Mouse (Mus musculus) heart, embryonic 12.5 days (tissue): ENCODE measurements around the gene Ankrd35. TPM values are rescaled to one million over a fixed set of nuclear protein-coding genes. Genes with fewer than 3 reads are reported as not detected.

ENCODE experiments used
- ATAC-seq: fragments of 200-750 bp; cut with Nextera tagmentation; 2 replicates; pipeline ENCODE4 v1.8.0; 2017; ENCODE audit warnings: moderate TSS enrichment, moderate library complexity; ENCODE audit not compliant: insufficient number of reproducible peaks, low FRiP score
- H3K27ac ChIP-seq: fragments of 300-500 bp; sonication (generic); 2 replicates; pipeline ENCODE4 v1.5.1; 2016; ENCODE audit warnings: mild to moderate bottlenecking, moderate library complexity; ENCODE audit not compliant: poor library complexity, severe bottlenecking
- H3K27me3 ChIP-seq: fragments of 300-500 bp; sonication (generic); replicated peaks from 2 replicates; pipeline ENCODE4 v1.6.1; 2016; ENCODE audit warnings: mild to moderate bottlenecking, moderate library complexity
- H3K36me3 ChIP-seq: fragments of 300-500 bp; sonication (generic); 2 replicates; pipeline ENCODE4 v1.6.1; 2016; ENCODE audit warnings: mild to moderate bottlenecking, moderate library complexity
- H3K4me1 ChIP-seq: fragments of 300-500 bp; sonication (generic); replicated peaks from 2 replicates; pipeline ENCODE4 v1.6.1; 2016; ENCODE audit warnings: mild to moderate bottlenecking
- H3K4me2 ChIP-seq: fragments of 300-500 bp; sonication (generic); 2 replicates; pipeline ENCODE4 v1.6.1; 2016; ENCODE audit warnings: mild to moderate bottlenecking, moderate library complexity
- H3K4me3 ChIP-seq: fragments of 300-500 bp; sonication (generic); 2 replicates; pipeline ENCODE4 v1.5.1; 2016; ENCODE audit warnings: mild to moderate bottlenecking
- H3K9ac ChIP-seq: fragments of 300-500 bp; sonication (generic); 2 replicates; pipeline ENCODE4 v1.6.1; 2016; ENCODE audit warnings: mild to moderate bottlenecking, moderate library complexity
- H3K9me3 ChIP-seq: fragments of 300-500 bp; sonication (generic); replicated peaks from 2 replicates; pipeline ENCODE4 v1.6.1; 2016; ENCODE audit warnings: mild to moderate bottlenecking, moderate library complexity
- WGBS: fragments of 180-500 bp; shearing (Covaris S2); methylation state at CpG from one replicate; pipeline ENCODE4 v1.1.7; 2016; 5-methylcytosine and 5-hydroxymethylcytosine counted together
- polyA plus RNA-seq: library from polyadenylated mRNA; unstranded; fragments of >200 nt; fragmentation: Nextera tagmentation; extraction: Ambion mirVana; gene quantifications from 2 replicates; pipeline ENCODE4 v1.2.1, GENCODE M21; 2016

The Ankrd35 gene
- 0.17 and 0.23 TPM in 2 replicates for polyA plus RNA-seq

- 6% methylated on average over 35 of the region's 35 CpGs for WGBS
- Histone ChIP-seq H3K4me1 (peaks cover 6% of the 10 kb centered on the region), H3K27me3 (peaks cover 9% of the 10 kb centered on the region), H3K4me3 (peak within 1 kb of the TSS; percentile 46), H3K27ac (no peak within 1 kb of the TSS), H3K9me3 (no peaks in the 10 kb centered on the region), H3K9ac (peak within 1 kb of the TSS; percentile 52), H3K36me3 (no peaks in the 10 kb centered on the region), H3K4me2 (peak within 1 kb of the TSS; percentile 80)
- peak; percentile 90 for ATAC-seq
Observed at GRCm38 (mm10) chr3:96669727-96670468, at the start of gene Ankrd35. Gene Ankrd35 (plus strand): TSS chr3:96670131.

GRCm38 (mm10) chr3:96623201-96623600 lies 46.7 kb upstream of the Ankrd35 start:
- Histone ChIP-seq H3K4me2 (no peak overlapping the region), H3K4me1 (no peaks in the 10 kb centered on the region), H3K4me3 (no peak overlapping the region), H3K27ac (no peak overlapping the region), H3K36me3 (peaks cover 77% of the 10 kb centered on the region), H3K9me3 (no peaks in the 10 kb centered on the region), H3K27me3 (no peaks in the 10 kb centered on the region), H3K9ac (no peak overlapping the region)
- 93% methylated on average over 4 of the region's 4 CpGs for WGBS
- no peak for ATAC-seq

GRCm38 (mm10) chr3:96629729-96630600 lies 40.0 kb upstream of the Ankrd35 start, which contains the start of gene Rbm8a:
Gene Rbm8a (plus strand): TSS chr3:96629933.
- Histone ChIP-seq H3K9me3 (no peaks in the 10 kb centered on the region), H3K36me3 (peaks cover 43% of the 10 kb centered on the region), H3K27me3 (no peaks in the 10 kb centered on the region), H3K4me1 (peaks cover 19% of the 10 kb centered on the region), H3K4me3 (peak within 1 kb of the TSS; percentile 89), H3K9ac (peak within 1 kb of the TSS; percentile 88), H3K4me2 (peak within 1 kb of the TSS; percentile 97), H3K27ac (peak within 1 kb of the TSS; percentile 84)
- under 1% methylated on average over 48 of the region's 48 CpGs for WGBS
- peak; percentile 96 for ATAC-seq

- ATAC-seq, result no peak
- no peaks in the 10 kb centered on the region for H3K27me3 ChIP-seq
- no peak overlapping the region for H3K4me2 ChIP-seq
- H3K4me1 ChIP-seq, result peaks cover 30% of the 10 kb centered on the region
- no peaks in the 10 kb centered on the region for H3K9me3 ChIP-seq
- H3K4me3 ChIP-seq, result no peak overlapping the region
- H3K36me3 ChIP-seq, result peaks cover 28% of the 10 kb centered on the region
- H3K9ac ChIP-seq, result no peak overlapping the region
- no peak overlapping the region for H3K27ac ChIP-seq
Observed at GRCm38 (mm10) chr3:96632058-96632457, 37.9 kb upstream of the Ankrd35 start.

- WGBS, result 52% methylated on average over 1 of the region's 1 CpGs
- H3K4me2 ChIP-seq, result no peak overlapping the region
- H3K27ac ChIP-seq, result no peak overlapping the region
- H3K9ac ChIP-seq, result no peak overlapping the region
- H3K36me3 ChIP-seq, result peaks cover 39% of the 10 kb centered on the region
- no peak for ATAC-seq
- H3K27me3 ChIP-seq, result no peaks in the 10 kb centered on the region
- no peak overlapping the region for H3K4me3 ChIP-seq
- peaks cover 28% of the 10 kb centered on the region for H3K4me1 ChIP-seq
- no peaks in the 10 kb centered on the region for H3K9me3 ChIP-seq
Observed at GRCm38 (mm10) chr3:96634015-96634414, 35.9 kb upstream of the Ankrd35 start.

- Histone ChIP-seq H3K36me3 (peaks cover 51% of the 10 kb centered on the region), H3K27ac (peak within 1 kb of the TSS; percentile 81), H3K4me2 (peak within 1 kb of the TSS; percentile 72), H3K27me3 (no peaks in the 10 kb centered on the region), H3K9me3 (no peaks in the 10 kb centered on the region), H3K4me3 (peak within 1 kb of the TSS; percentile 73), H3K9ac (peak within 1 kb of the TSS; percentile 93), H3K4me1 (peaks cover 27% of the 10 kb centered on the region)
- WGBS, result 2% methylated on average over 60 of the region's 60 CpGs
- ATAC-seq, result peak; percentile 91
Observed at GRCm38 (mm10) chr3:96634928-96635879, 34.7 kb upstream of the Ankrd35 start, which contains the start of the genes Pex11b and Gm42957. Gene Pex11b (plus strand): TSS chr3:96635376. Gene Gm42957 (plus strand): TSS chr3:96635474.

GRCm38 (mm10) chr3:96635906-96636305 lies 34.0 kb upstream of the Ankrd35 start:
- Histone ChIP-seq H3K27me3 (no peaks in the 10 kb centered on the region), H3K27ac (peak overlapping the region; percentile 81; the same call in 1 of the 2 replicates), H3K9ac (peak overlapping the region; percentile 93), H3K36me3 (peaks cover 55% of the 10 kb centered on the region), H3K9me3 (no peaks in the 10 kb centered on the region), H3K4me1 (peaks cover 21% of the 10 kb centered on the region), H3K4me2 (peak overlapping the region; percentile 72), H3K4me3 (peak overlapping the region; percentile 73)
- WGBS, result 9% methylated on average over 15 of the region's 15 CpGs
- ATAC-seq, result no peak

GRCm38 (mm10) chr3:96636448-96636847 lies 33.5 kb upstream of the Ankrd35 start:
- WGBS, result 63% methylated on average over 11 of the region's 11 CpGs
- Histone ChIP-seq H3K4me3 (peak overlapping the region; percentile 73), H3K4me2 (peak overlapping the region; percentile 72), H3K36me3 (peaks cover 56% of the 10 kb centered on the region), H3K4me1 (peaks cover 18% of the 10 kb centered on the region), H3K27ac (no peak overlapping the region), H3K9me3 (no peaks in the 10 kb centered on the region), H3K9ac (peak overlapping the region; percentile 93; the same call in 1 of the 2 replicates), H3K27me3 (no peaks in the 10 kb centered on the region)
- no peak for ATAC-seq

- H3K27me3 ChIP-seq, result no peaks in the 10 kb centered on the region
- no peak for ATAC-seq
- H3K4me3 ChIP-seq, result no peak overlapping the region
- H3K36me3 ChIP-seq, result peaks cover 59% of the 10 kb centered on the region
- WGBS, result 59% methylated on average over 1 of the region's 1 CpGs
- H3K9me3 ChIP-seq, result no peaks in the 10 kb centered on the region
- H3K9ac ChIP-seq, result no peak overlapping the region
- H3K27ac ChIP-seq, result no peak overlapping the region
- no peak overlapping the region for H3K4me2 ChIP-seq
- peaks cover 18% of the 10 kb centered on the region for H3K4me1 ChIP-seq
Observed at GRCm38 (mm10) chr3:96639219-96639618, 30.7 kb upstream of the Ankrd35 start.

- WGBS, result 56% methylated on average over 7 of the region's 7 CpGs
Observed at GRCm38 (mm10) chr3:96645018-96645649, 24.8 kb upstream of the Ankrd35 start, which contains the start of gene Itga10. Gene Itga10 (plus strand): TSS chr3:96645584.

More at GRCm38 (mm10) chr3:96645018-96645649, 24.8 kb upstream of the Ankrd35 start, which contains the start of gene Itga10:
- Histone ChIP-seq H3K4me3 (no peak within 1 kb of the TSS), H3K9ac (0 out of 2 replicates have a peak within 1 kb of the TSS, but pooled peaks have one; percentile 34), H3K27ac (no peak within 1 kb of the TSS), H3K4me1 (peaks cover 13% of the 10 kb centered on the region), H3K27me3 (no peaks in the 10 kb centered on the region), H3K36me3 (peaks cover 34% of the 10 kb centered on the region), H3K4me2 (peak within 1 kb of the TSS; percentile 44), H3K9me3 (no peaks in the 10 kb centered on the region)
- 0 out of 2 replicates have a peak, but pooled peaks have one; percentile 41 for ATAC-seq
